Mouse (Mus musculus) C2C12 (cell line): Measurements from ENCODE around the gene Lce1a1.

ENCODE experiments used
- CEBPB ChIP-seq: IDR thresholded peaks from one replicate; pipeline ENCODE4 v1.6.1; 2011; ENCODE audit warnings: low read depth, mild to moderate bottlenecking, control low read depth, moderate library complexity
- CTCF ChIP-seq: IDR thresholded peaks from one replicate; pipeline ENCODE4 v1.5.1; 2011; ENCODE audit not compliant: control insufficient read depth, insufficient read depth, insufficient read length
- FOSL1 ChIP-seq: IDR thresholded peaks from one replicate; pipeline ENCODE4 v1.8.0; 2011; ENCODE audit warnings: mild to moderate bottlenecking, low read length; ENCODE audit not compliant: poor library complexity, insufficient read depth, severe bottlenecking
- MAX ChIP-seq: IDR thresholded peaks from one replicate; pipeline ENCODE4 v1.6.1; 2011; ENCODE audit warnings: mild to moderate bottlenecking, control low read depth
- MYOD1 ChIP-seq: IDR thresholded peaks from one replicate; pipeline ENCODE4 v1.6.1; 2011; ENCODE audit warnings: low read depth; ENCODE audit not compliant: control insufficient read depth, insufficient read length
- MYOG ChIP-seq: IDR thresholded peaks from one replicate; pipeline ENCODE4 v1.6.1; 2011; ENCODE audit not compliant: control insufficient read depth, insufficient read length; ENCODE audit errors: extremely low read depth
- USF1 ChIP-seq: IDR thresholded peaks from one replicate; pipeline ENCODE4 v1.6.1; 2011; ENCODE audit warnings: low read depth, mild to moderate bottlenecking, control low read depth, moderate library complexity

DNA sequence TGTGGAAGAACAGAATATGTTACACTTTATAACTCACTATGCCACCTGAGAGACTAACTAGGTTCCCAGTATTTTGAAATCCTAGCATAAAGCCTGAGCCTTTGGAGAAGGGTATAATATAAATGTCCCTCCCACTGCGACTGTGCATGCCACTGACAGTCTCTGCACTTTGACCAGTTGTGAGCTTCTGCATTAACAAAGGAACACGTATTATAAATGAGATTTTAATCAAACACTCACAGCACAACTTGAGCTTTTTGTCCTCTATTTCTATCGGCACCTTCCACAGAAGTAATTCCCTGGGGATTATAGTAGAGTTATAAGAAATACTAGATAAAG lies 9.5 kb downstream of the Lce1a1 start:
- TF ChIP-seq CTCF (no peak), MAX (no peak), USF1 (no peak), MYOG (no peak), CEBPB (no peak), MYOD1 (no peak), FOSL1 (no peak)
